Comparison of ENCODE assay signal across 10 mouse cellular contexts in genomic region chr4:100355566-100355965, GRCm38 (mm10).
A peak's percentile ranks its signal among the peaks of the same experiment; 100 is the strongest.
DNase-seq lines count a peak whose midpoint lies in the region; ATAC-seq and TF ChIP-seq lines count a peak whose summit lies in the region.
"Had no signal": no experiment of that assay in that cellular context is flagged by ENCODE, and none has a peak within 500 bp of the region (broad histone marks: within the 10 kb centered on the region; RNA-seq: fewer than 3 reads in every experiment).

No protein-coding gene starts in this region.

- 0 out of 2 replicates have a peak, but pooled peaks cover 9% of the 10 kb centered on the region for H3K27me3 ChIP-seq in heart, embryonic 12.5 days (replicated peaks)
- H3K27me3 ChIP-seq in midbrain, embryonic 11.5 days (ENCODE audit: control insufficient read depth, insufficient read depth, low read length) = no peaks in the 10 kb centered on the region
- no peaks in the 10 kb centered on the region for H3K27me3 ChIP-seq in midbrain, embryonic 10.5 days (ENCODE audit: low read depth, poor library complexity, severe bottlenecking)
- no peaks in the 10 kb centered on the region for H3K27me3 ChIP-seq in hindbrain, postnatal 0 days (ENCODE audit: insufficient read depth, low read length)

- TF ChIP-seq POLR2A in brain, embryonic 14.5 days (IDR thresholded peaks at IDR 0.05; ENCODE audit: borderline replicate concordance, extremely low read depth, insufficient read depth, insufficient read length, poor library complexity, severe bottlenecking) = no peak

- no peak overlapping the region for H3K4me2 ChIP-seq in heart, embryonic 12.5 days
- H3K4me2 ChIP-seq in midbrain, embryonic 11.5 days = no peak overlapping the region
- no peak overlapping the region for H3K4me2 ChIP-seq in hindbrain, postnatal 0 days (ENCODE audit: low read depth, low read length)

- no peaks in the 10 kb centered on the region for H3K36me3 ChIP-seq in heart, embryonic 12.5 days
- no peaks in the 10 kb centered on the region for H3K36me3 ChIP-seq in midbrain, embryonic 11.5 days (ENCODE audit: control insufficient read depth, insufficient read depth, low read length)
- H3K36me3 ChIP-seq in midbrain, embryonic 10.5 days = no peaks in the 10 kb centered on the region
- no peaks in the 10 kb centered on the region for H3K36me3 ChIP-seq in hindbrain, postnatal 0 days (ENCODE audit: insufficient read depth, low read length)

- peaks cover 17% of the 10 kb centered on the region for H3K4me1 ChIP-seq in heart, embryonic 12.5 days (replicated peaks)
- H3K4me1 ChIP-seq in midbrain, embryonic 11.5 days (ENCODE audit: control insufficient read depth, insufficient read depth, low read length) = no peaks in the 10 kb centered on the region
- H3K4me1 ChIP-seq in midbrain, embryonic 10.5 days = no peaks in the 10 kb centered on the region
- no peaks in the 10 kb centered on the region for H3K4me1 ChIP-seq in hindbrain, postnatal 0 days (ENCODE audit: insufficient read depth, low read length)

- H3K27ac ChIP-seq in heart, embryonic 12.5 days (ENCODE audit: poor library complexity, severe bottlenecking) = no peak overlapping the region
- H3K27ac ChIP-seq in midbrain, embryonic 11.5 days (ENCODE audit: low read depth, low read length) = no peak overlapping the region
- H3K27ac ChIP-seq in midbrain, embryonic 10.5 days (replicated peaks) = no peak overlapping the region
- H3K27ac ChIP-seq in hindbrain, postnatal 0 days = no peak overlapping the region

- WGBS in heart, embryonic 12.5 days = 65% methylated on average over 5 of the region's 5 CpGs
- WGBS in midbrain, embryonic 11.5 days = 60% methylated on average over 5 of the region's 5 CpGs
- WGBS in midbrain, embryonic 10.5 days = 81% methylated on average over 5 of the region's 5 CpGs
- 34% methylated on average over 5 of the region's 5 CpGs for WGBS in hindbrain, postnatal 0 days

- 0 out of 2 replicates have a peak, but pooled peaks have one; percentile 25 for ATAC-seq in heart, embryonic 12.5 days (ENCODE audit: insufficient number of reproducible peaks, low FRiP score)
- ATAC-seq in midbrain, embryonic 11.5 days (ENCODE audit: low FRiP score) = no peak
- ATAC-seq in hindbrain, postnatal 0 days = 0 out of 2 replicates have a peak, but pooled peaks have one; percentile 32
- ATAC-seq in CD4-positive, CD25-positive, alpha-beta regulatory T cell, adult 4 months = no peak
- ATAC-seq: midbrain, embryonic 16.5 days had no signal

- intact Hi-C loops in heart, postnatal 14 days (cut with DNase I) = no loop called here

- TF ChIP-seq CTCF in brain, embryonic 14.5 days (IDR thresholded peaks at IDR 0.05; ENCODE audit: borderline replicate concordance, extremely low read depth, insufficient read depth, insufficient read length) = no peak
- no peak for TF ChIP-seq CTCF in hindbrain, postnatal 0 days (IDR thresholded peaks at IDR 0.05; ENCODE audit: low read depth)

- no peak overlapping the region for H3K9ac ChIP-seq in heart, embryonic 12.5 days
- no peak overlapping the region for H3K9ac ChIP-seq in midbrain, embryonic 11.5 days (ENCODE audit: low read length)
- H3K9ac ChIP-seq in hindbrain, postnatal 0 days (replicated peaks; ENCODE audit: low read length) = no peak overlapping the region

- no peak overlapping the region for H3K4me3 ChIP-seq in heart, embryonic 12.5 days
- H3K4me3 ChIP-seq in midbrain, embryonic 11.5 days (ENCODE audit: low read depth, low read length) = no peak overlapping the region
- H3K4me3 ChIP-seq in midbrain, embryonic 10.5 days = no peak overlapping the region
- no peak overlapping the region for H3K4me3 ChIP-seq in hindbrain, postnatal 0 days (ENCODE audit: low read length)

- no peaks in the 10 kb centered on the region for H3K9me3 ChIP-seq in heart, embryonic 12.5 days (replicated peaks)
- no peaks in the 10 kb centered on the region for H3K9me3 ChIP-seq in midbrain, embryonic 11.5 days (ENCODE audit: control insufficient read depth, low read length)
- no peaks in the 10 kb centered on the region for H3K9me3 ChIP-seq in midbrain, embryonic 10.5 days (replicated peaks)
- H3K9me3 ChIP-seq in hindbrain, postnatal 0 days (ENCODE audit: low read length) = no peaks in the 10 kb centered on the region

- no peak for DNase-seq in heart, postnatal 14 days
- peak; percentile 54 for DNase-seq in midbrain, embryonic 11.5 days (ENCODE audit: low spot score, missing footprints)
- no peak for DNase-seq in midbrain, embryonic 10.5 days (ENCODE audit: low spot score)
- DNase-seq in brain, embryonic 14.5 days (ENCODE audit: low read depth) = peak; percentile 38
- peak; percentile 20 for DNase-seq in hindbrain, postnatal 0 days (ENCODE audit: low spot score)
- no peak for DNase-seq in testis, postnatal 10 days (ENCODE audit: low spot score)
- DNase-seq: thymus, adult 2 months had no signal

Comparison
In these comparisons a context has a peak if more than half of its experiments do, and no peak if none do; other contexts are left out.
1. DNase-seq: peak in midbrain, embryonic 11.5 days (single experiment), brain, embryonic 14.5 days (single experiment) and hindbrain, postnatal 0 days (single experiment); none in heart, postnatal 14 days (0 of 2), midbrain, embryonic 10.5 days (single experiment) and testis, postnatal 10 days (single experiment).
2. ATAC-seq: peak in heart, embryonic 12.5 days (single experiment) and hindbrain, postnatal 0 days (single experiment); none in midbrain, embryonic 11.5 days (single experiment) and CD4-positive, CD25-positive, alpha-beta regulatory T cell, adult 4 months (single experiment).